Mouse (Mus musculus) liver (tissue): ENCODE results near the gene Ccn2.
"Not testable (repeated sequence)": the region's sequence is repeated elsewhere in the genome, so short reads cannot be mapped to it uniquely, and the experiment has no call there.

ENCODE experiments used
- DNase-seq: peaks from one replicate; pipeline ENCODE4 v3.0.0-alpha.2; 2020; ENCODE audit warnings: mixed read lengths

The Ccn2 gene

GRCm38 (mm10) chr10:24609146-24609545 is 13.9 kb downstream of the Ccn2 start:
- DNase-seq, result no peak

- DNase-seq, result no peak
These were observed 14.5 kb downstream of the Ccn2 start for GRCm38 (mm10) chr10:24609766-24610165.

- no peak for DNase-seq
These were observed 19.5 kb downstream of the Ccn2 start for GRCm38 (mm10) chr10:24614726-24615125.

GRCm38 (mm10) chr10:24615799-24616198 is 20.6 kb downstream of the Ccn2 start:
- no peak for DNase-seq

- not testable (repeated sequence) for DNase-seq
These were observed 21.3 kb downstream of the Ccn2 start for GRCm38 (mm10) chr10:24616572-24616971.

- DNase-seq, result peak; percentile 54
These were observed 26.3 kb downstream of the Ccn2 start for GRCm38 (mm10) chr10:24621572-24621971.

GRCm38 (mm10) chr10:24622586-24622985 is 27.3 kb downstream of the Ccn2 start:
- peak; percentile 77 for DNase-seq

GRCm38 (mm10) chr10:24625060-24625701 is 29.9 kb downstream of the Ccn2 start:
- DNase-seq, result peak; percentile 80

GRCm38 (mm10) chr10:24627262-24627661 is 32.0 kb downstream of the Ccn2 start:
- DNase-seq, result no peak

GRCm38 (mm10) chr10:24628466-24628865 is 33.2 kb downstream of the Ccn2 start:
- DNase-seq, result no peak

- DNase-seq, result no peak
These were observed 34.0 kb downstream of the Ccn2 start for GRCm38 (mm10) chr10:24629086-24629720.

- DNase-seq, result peak; percentile 66
These were observed 35.3 kb downstream of the Ccn2 start for GRCm38 (mm10) chr10:24630469-24631081.

- no peak for DNase-seq
These were observed 35.9 kb downstream of the Ccn2 start for GRCm38 (mm10) chr10:24631122-24631521.

- DNase-seq, result no peak
These were observed 39.0 kb downstream of the Ccn2 start for GRCm38 (mm10) chr10:24634288-24634687.

GRCm38 (mm10) chr10:24635331-24635815 is 40.1 kb downstream of the Ccn2 start:
- peak; percentile 34 for DNase-seq

GRCm38 (mm10) chr10:24635884-24636283 is 40.6 kb downstream of the Ccn2 start:
- no peak for DNase-seq

GRCm38 (mm10) chr10:24636986-24637385 is 41.7 kb downstream of the Ccn2 start:
- no peak for DNase-seq

GRCm38 (mm10) chr10:24638306-24639070 is 43.2 kb downstream of the Ccn2 start:
- peak; percentile 43 for DNase-seq

GRCm38 (mm10) chr10:24639596-24639995 is 44.4 kb downstream of the Ccn2 start:
- peak; percentile 10 for DNase-seq

- no peak for DNase-seq
These were observed 45.1 kb downstream of the Ccn2 start for GRCm38 (mm10) chr10:24640186-24640875.

- DNase-seq, result no peak
These were observed 46.3 kb downstream of the Ccn2 start for GRCm38 (mm10) chr10:24641416-24642140.
